Mouse (Mus musculus) heart, adult 2 months (tissue): ENCODE measurements around the gene F13a1.

Experiments used
- CTCF ChIP-seq: fragments of 200-600 bp; IDR thresholded peaks from 2 replicates; pipeline ENCODE4 v1.8.1; 2022; ENCODE audit warnings: antibody characterized with exemption, mild to moderate bottlenecking, moderate library complexity
- EP300 ChIP-seq: fragments of 200-500 bp; IDR thresholded peaks from 2 replicates; pipeline ENCODE4 v1.6.1; 2011; ENCODE audit warnings: low read depth, low read length, control low read depth; ENCODE audit not compliant: insufficient read depth
- POLR2A ChIP-seq: fragments of 200-500 bp; IDR thresholded peaks from 2 replicates; pipeline ENCODE4 v1.6.1; 2011; ENCODE audit warnings: mild to moderate bottlenecking, low read depth, low read length, control low read depth; ENCODE audit not compliant: insufficient read depth

DNA sequence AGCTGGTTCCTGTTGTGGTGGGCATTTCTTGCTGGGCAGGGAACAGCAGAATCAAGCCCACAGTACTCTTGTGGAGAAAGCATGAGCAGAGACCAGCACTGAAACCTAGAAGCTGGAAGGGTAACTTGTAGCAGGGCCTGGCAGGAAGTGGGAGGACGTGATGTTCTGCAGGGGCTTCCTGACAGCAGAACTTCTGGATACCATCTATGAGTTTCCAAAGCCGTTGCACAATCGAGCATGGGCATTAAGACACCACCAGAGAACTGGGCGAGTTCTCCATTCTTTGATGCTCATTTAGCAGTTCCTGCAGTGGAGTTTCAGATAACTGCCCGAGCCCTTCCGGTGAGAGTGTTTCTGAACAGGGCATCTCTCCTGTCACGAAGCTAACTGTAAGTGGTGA is 6.6 kb upstream of the F13a1 start:
- TF ChIP-seq EP300 (no peak), POLR2A (no peak), CTCF (no peak)
